31 mouse cellular contexts compared by ENCODE assay signal in genomic region chr17:69954936-69955335, GRCm38 (mm10). TPM values are rescaled to one million over a fixed set of nuclear protein-coding genes. Genes with fewer than 3 reads are reported as not detected.
"Had no signal": no experiment of that assay in that cellular context is flagged by ENCODE, and none has a peak within 500 bp of the region (broad histone marks: within the 10 kb centered on the region; RNA-seq: fewer than 3 reads in every experiment).

No protein-coding gene starts in this region.

- H3K9me3 ChIP-seq: embryonic facial prominence, embryonic 10.5 days; embryonic facial prominence, embryonic 12.5 days; embryonic facial prominence, embryonic 13.5 days; embryonic facial prominence, embryonic 15.5 days; forebrain, embryonic 10.5 days; forebrain, embryonic 12.5 days; forebrain, embryonic 13.5 days; forebrain, embryonic 15.5 days had no signal

- DNase-seq: cerebellum, adult 2 months; cerebellum, adult 8-10 months; cerebellum, adult 9-10 months; cerebellum, adult 9-11 months; cerebellum, postnatal 10 days; cerebellum, postnatal 14 days; cerebellum, postnatal 25 days; cerebellum, postnatal 36 days; embryo, embryonic 11 days; forebrain, postnatal 0 days; gastrocnemius, adult 2 months; gastrocnemius, postnatal 10 days; gastrocnemius, postnatal 14 days; gastrocnemius, postnatal 25 days; gastrocnemius, postnatal 36 days; heart, adult 11 months; heart, adult 18-20 months; heart, adult 2 months had no signal

- H3K27me3 ChIP-seq: embryonic facial prominence, embryonic 12.5 days; embryonic facial prominence, embryonic 13.5 days; embryonic facial prominence, embryonic 15.5 days; forebrain, embryonic 12.5 days; forebrain, embryonic 13.5 days; forebrain, embryonic 15.5 days had no signal

- H3K9ac ChIP-seq: embryonic facial prominence, embryonic 12.5 days; embryonic facial prominence, embryonic 13.5 days; embryonic facial prominence, embryonic 15.5 days; forebrain, embryonic 12.5 days; forebrain, embryonic 13.5 days; forebrain, embryonic 15.5 days; forebrain, postnatal 0 days had no signal

- ATAC-seq: forebrain, embryonic 13.5 days; forebrain, embryonic 14.5 days; forebrain, embryonic 15.5 days; forebrain, embryonic 16.5 days; forebrain, postnatal 0 days had no signal

- H3K27ac ChIP-seq: embryonic facial prominence, embryonic 10.5 days; embryonic facial prominence, embryonic 12.5 days; embryonic facial prominence, embryonic 13.5 days; embryonic facial prominence, embryonic 15.5 days; forebrain, embryonic 10.5 days; forebrain, embryonic 12.5 days; forebrain, embryonic 13.5 days; forebrain, embryonic 15.5 days; gastrocnemius, adult 2 months; heart, adult 2 months had no signal

- H3K4me2 ChIP-seq: embryonic facial prominence, embryonic 12.5 days; embryonic facial prominence, embryonic 13.5 days; embryonic facial prominence, embryonic 15.5 days; forebrain, embryonic 12.5 days; forebrain, embryonic 13.5 days; forebrain, embryonic 15.5 days had no signal

- H3K4me3 ChIP-seq: embryonic facial prominence, embryonic 10.5 days; embryonic facial prominence, embryonic 12.5 days; embryonic facial prominence, embryonic 13.5 days; embryonic facial prominence, embryonic 15.5 days; erythroblast, embryonic 14.5 days; forebrain, embryonic 10.5 days; forebrain, embryonic 12.5 days; forebrain, embryonic 13.5 days; forebrain, embryonic 15.5 days; gastrocnemius, adult 2 months; heart, adult 2 months had no signal

- H3K36me3 ChIP-seq: embryonic facial prominence, embryonic 10.5 days; embryonic facial prominence, embryonic 12.5 days; embryonic facial prominence, embryonic 13.5 days; embryonic facial prominence, embryonic 15.5 days; forebrain, embryonic 10.5 days; forebrain, embryonic 12.5 days; forebrain, embryonic 15.5 days had no signal

- H3K4me1 ChIP-seq: embryonic facial prominence, embryonic 10.5 days; embryonic facial prominence, embryonic 12.5 days; embryonic facial prominence, embryonic 13.5 days; embryonic facial prominence, embryonic 15.5 days; forebrain, embryonic 10.5 days; forebrain, embryonic 12.5 days; forebrain, embryonic 13.5 days; forebrain, embryonic 15.5 days had no signal

RNA-seq across cellular contexts. Expression of gene Dlgap1, which starts 13.9 kb away (rescaled TPM):
- total RNA-seq: common myeloid progenitor, adult 5-6 weeks; granulocyte monocyte progenitor cell, adult 5-6 weeks had no signal
- polyA plus RNA-seq: erythroblast, embryonic 14.5 days had no signal
